ENCODE assay signal across 8 mouse cellular contexts in the genomic region with DNA sequence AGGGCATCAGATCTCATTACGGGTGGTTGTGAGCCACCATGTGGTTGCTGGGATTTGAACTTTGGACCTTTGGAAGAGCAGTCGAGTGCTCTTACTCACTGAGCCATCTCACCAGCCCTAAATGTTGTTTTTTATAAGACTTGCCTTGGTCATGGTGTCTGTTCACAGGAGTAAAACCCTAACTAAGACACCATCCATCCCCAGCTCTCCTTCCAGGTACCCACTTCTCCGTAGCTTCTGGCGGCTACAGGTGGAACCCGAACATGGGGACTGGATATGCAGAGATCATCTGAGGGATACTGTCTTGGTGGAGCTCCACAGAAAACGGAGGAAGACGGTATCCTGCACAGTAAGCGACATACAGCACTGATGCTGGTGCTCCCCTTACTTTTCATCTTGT. TPM values are rescaled to one million over a fixed set of nuclear protein-coding genes. Genes with fewer than 3 reads are reported as not detected.
DNase-seq lines count a peak whose midpoint lies in the region; ATAC-seq and TF ChIP-seq lines count a peak whose summit lies in the region.
"Not testable (repeated sequence)": the region's sequence is repeated elsewhere in the genome, so short reads cannot be mapped to it uniquely, and the experiment has no call there.

A gene (plus strand): TSS at position 301 of the 400 bp plus-strand sequence.

- H3K4me1 ChIP-seq in embryonic fibroblast, embryonic 13.5 days (ENCODE audit: control insufficient read depth, insufficient read depth, low read length); hindbrain, embryonic 10.5 days (replicated peaks); liver, embryonic 11.5 days (replicated peaks; ENCODE audit: control insufficient read depth, insufficient read depth, low read length); midbrain, embryonic 13.5 days (replicated peaks); thymus, adult 2 months (replicated peaks; ENCODE audit: control insufficient read depth, insufficient read depth, low read length): not testable (repeated sequence)

- not testable (repeated sequence) for H3K9ac ChIP-seq in liver, embryonic 11.5 days (ENCODE audit: low read depth, low read length); midbrain, embryonic 13.5 days (replicated peaks)

- not testable (repeated sequence) for H3K4me2 ChIP-seq in liver, embryonic 11.5 days; midbrain, embryonic 13.5 days (replicated peaks)

- H3K27me3 ChIP-seq in hindbrain, embryonic 10.5 days (ENCODE audit: insufficient read depth, poor library complexity, severe bottlenecking); liver, embryonic 11.5 days (replicated peaks; ENCODE audit: control insufficient read depth, insufficient read depth, low read length); midbrain, embryonic 13.5 days; thymus, adult 2 months (ENCODE audit: control insufficient read depth, insufficient read depth, low read length): not testable (repeated sequence)

- H3K36me3 ChIP-seq in hindbrain, embryonic 10.5 days = peaks cover 90% of the 10 kb centered on the region
- H3K36me3 ChIP-seq in liver, embryonic 11.5 days (ENCODE audit: control insufficient read depth, insufficient read depth, low read length) = peaks cover 38% of the 10 kb centered on the region
- peaks cover 54% of the 10 kb centered on the region for H3K36me3 ChIP-seq in midbrain, embryonic 13.5 days
- peaks cover 26% of the 10 kb centered on the region for H3K36me3 ChIP-seq in thymus, adult 2 months (ENCODE audit: control insufficient read depth, insufficient read depth, low read length)

- not testable (repeated sequence) for DNase-seq in adrenal gland, adult 2 months; gastrocnemius, postnatal 4 days (ENCODE audit: low spot score in 2 of 2); hindbrain, embryonic 10.5 days (ENCODE audit: low spot score); layer of hippocampus, adult 2 months (ENCODE audit: low spot score in 2 of 2); liver, embryonic 11.5 days (ENCODE audit: low spot score); thymus, adult 2 months

- WGBS in hindbrain, embryonic 10.5 days = 96% methylated on average over 8 of the region's 8 CpGs
- 96% methylated on average over 8 of the region's 8 CpGs for WGBS in liver, embryonic 11.5 days
- WGBS in midbrain, embryonic 13.5 days = 96% methylated on average over 8 of the region's 8 CpGs
- 99% methylated on average over 8 of the region's 8 CpGs for WGBS in thymus, adult 2 months

- not testable (repeated sequence) for H3K27ac ChIP-seq in embryonic fibroblast, embryonic 13.5 days (ENCODE audit: insufficient read depth, low read length); hindbrain, embryonic 10.5 days; layer of hippocampus, adult 2 months; liver, embryonic 11.5 days (ENCODE audit: low read depth, low read length); midbrain, embryonic 13.5 days; thymus, adult 2 months (ENCODE audit: control insufficient read depth, insufficient read depth, low read length)

- peaks cover 16% of the 10 kb centered on the region for H3K9me3 ChIP-seq in hindbrain, embryonic 10.5 days
- H3K9me3 ChIP-seq in liver, embryonic 11.5 days (ENCODE audit: control insufficient read depth, low read length); midbrain, embryonic 13.5 days: not testable (repeated sequence)

- ATAC-seq in liver, embryonic 11.5 days (replicated peaks; ENCODE audit: low FRiP score); midbrain, embryonic 13.5 days: not testable (repeated sequence)

- TF ChIP-seq CTCF in embryonic fibroblast, embryonic 13.5 days (IDR thresholded peaks at IDR 0.05; ENCODE audit: borderline replicate concordance, insufficient read depth, low read length); layer of hippocampus, adult 2 months (conservative IDR thresholded peaks at IDR 0.05); thymus, adult 2 months (IDR thresholded peaks at IDR 0.05; ENCODE audit: borderline replicate concordance, control insufficient read depth, extremely low read depth, insufficient read depth, low read length, poor library complexity): not testable (repeated sequence)

- not testable (repeated sequence) for H3K4me3 ChIP-seq in embryonic fibroblast, embryonic 13.5 days (ENCODE audit: insufficient read depth, low read length); hindbrain, embryonic 10.5 days; layer of hippocampus, adult 2 months; liver, embryonic 11.5 days (ENCODE audit: low read depth, low read length); midbrain, embryonic 13.5 days (replicated peaks); thymus, adult 2 months (ENCODE audit: control insufficient read depth, insufficient read depth, low read length)

- TF ChIP-seq POLR2A in embryonic fibroblast, embryonic 13.5 days (IDR thresholded peaks at IDR 0.05; ENCODE audit: low read depth, low read length); thymus, adult 2 months (IDR thresholded peaks at IDR 0.05; ENCODE audit: control insufficient read depth, extremely low read depth, insufficient read depth, low read length, poor library complexity): not testable (repeated sequence)

RNA-seq across cellular contexts. Expression of the gene that starts here (rescaled TPM):
- 10 to 100 TPM; 49.0 to 56.8 TPM for total RNA-seq in adrenal gland, adult 2 months (2021)
- polyA plus RNA-seq in adrenal gland, adult 2 months (2012; rRNA removed) = 73.2 and 87.0 TPM in 2 replicates
- polyA plus RNA-seq in embryonic fibroblast, embryonic 13.5 days (2011; ENCODE audit: insufficient read length, low read depth, missing spikeins) = 73.6 and 83.0 TPM in 2 replicates
- 10 to 100 TPM; 26.1 to 32.5 TPM for total RNA-seq in gastrocnemius, postnatal 4 days (2021)
- polyA plus RNA-seq in hindbrain, embryonic 10.5 days (2016; fragmentation: Nextera tagmentation; extraction: Ambion mirVana) = 53.1 and 65.9 TPM in 2 replicates
- 10 to 100 TPM; 29.2 to 35.3 TPM for total RNA-seq in layer of hippocampus, adult 2 months (2021)
- 39.0 and 40.6 TPM in 2 replicates for polyA plus RNA-seq in liver, embryonic 11.5 days (2014; fragmentation: Nextera tagmentation; extraction: Ambion mirVana)
- 47.5 and 52.3 TPM in 2 replicates for polyA plus RNA-seq in midbrain, embryonic 13.5 days (2015; fragmentation: Nextera tagmentation; extraction: Ambion mirVana)
- 191 and 212 TPM in 2 replicates for polyA plus RNA-seq in thymus, adult 2 months (2012; rRNA removed)
